Comparison of ENCODE assay signal across 37 mouse cellular contexts in the genomic region with DNA sequence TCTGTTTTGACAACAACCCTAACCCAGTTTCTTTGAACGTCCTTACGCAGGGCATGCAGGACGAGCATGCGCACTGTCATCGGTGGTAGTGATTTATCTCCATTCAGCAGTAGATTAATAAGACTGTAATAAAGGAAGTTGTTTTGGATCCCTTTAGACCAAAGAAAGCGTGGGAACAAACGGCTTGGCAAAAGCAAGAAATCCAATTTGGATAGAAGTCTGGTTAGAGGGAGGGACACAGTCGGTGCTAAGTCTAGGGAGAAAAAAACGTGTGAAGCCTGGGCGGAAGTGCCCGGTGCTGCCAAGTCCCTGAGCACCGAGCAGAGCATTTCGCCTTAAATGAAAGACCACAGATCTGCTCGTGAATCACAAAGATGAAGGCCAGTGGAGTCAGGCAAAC. TPM values are rescaled to one million over a fixed set of nuclear protein-coding genes. Genes with fewer than 3 reads are reported as not detected.
A peak's percentile ranks its signal among the peaks of the same experiment; 100 is the strongest.
DNase-seq lines count a peak whose midpoint lies in the region; ATAC-seq and TF ChIP-seq lines count a peak whose summit lies in the region.
"Had no signal": no experiment of that assay in that cellular context is flagged by ENCODE, and none has a peak within 500 bp of the region (broad histone marks: within the 10 kb centered on the region; RNA-seq: fewer than 3 reads in every experiment).

No protein-coding gene starts in this region.

- no peak for TF ChIP-seq EP300 in stomach, postnatal 0 days (optimal IDR thresholded peaks at IDR 0.05)

- H3K9ac ChIP-seq in stomach, postnatal 0 days (ENCODE audit: low read length): no peak overlapping the region
- H3K9ac ChIP-seq: embryonic facial prominence, embryonic 13.5 days; heart, embryonic 15.5 days; hindbrain, embryonic 12.5 days; liver, embryonic 14.5 days; midbrain, embryonic 13.5 days; neural tube, embryonic 13.5 days had no signal

- TF ChIP-seq CTCF in layer of hippocampus, adult 2 months (conservative IDR thresholded peaks at IDR 0.05): no peak
- no peak for TF ChIP-seq CTCF in stomach, postnatal 0 days (IDR thresholded peaks at IDR 0.05; ENCODE audit: low read depth)

- H3K4me1 ChIP-seq in stomach, postnatal 0 days (replicated peaks; ENCODE audit: control insufficient read depth, insufficient read depth): no peaks in the 10 kb centered on the region
- H3K4me1 ChIP-seq: embryonic facial prominence, embryonic 13.5 days; forebrain, embryonic 10.5 days; heart, embryonic 10.5 days; heart, embryonic 15.5 days; hindbrain, embryonic 12.5 days; midbrain, embryonic 13.5 days had no signal

- no peak for DNase-seq in frontal cortex, postnatal 10 days (ENCODE audit: low spot score in 2 of 2)
- peak in 1 of 2 experiments; percentile 46 for DNase-seq in layer of hippocampus, adult 2 months (ENCODE audit: low spot score in 2 of 2)
- no peak for DNase-seq in layer of hippocampus, adult 9-10 months (ENCODE audit: low spot score)
- DNase-seq in right cerebral cortex, adult 2 months (ENCODE audit: low spot score in 2 of 2): peak; percentile 31 to 38
- DNase-seq in right cerebral cortex, postnatal 4 days: no peak
- peak; percentile 19 for DNase-seq in right cerebral cortex, postnatal 25 days
- no peak for DNase-seq in stomach, postnatal 0 days (ENCODE audit: low spot score)
- DNase-seq: adrenal gland, postnatal 14 days; cerebellum, adult 18-20 months; cerebellum, postnatal 10 days; gastrocnemius, postnatal 10 days; heart, postnatal 36 days; kidney, adult 8-10 months; kidney, postnatal 4 days; liver; lung, adult 2 months; lung, postnatal 10 days; thymus, adult 18-20 months; thymus, postnatal 25 days had no signal

- peak overlapping the region; percentile 4; the same call in 1 of the 2 replicates for H3K4me3 ChIP-seq in layer of hippocampus, adult 2 months
- H3K4me3 ChIP-seq in stomach, postnatal 0 days (ENCODE audit: low read depth, low read length): no peak overlapping the region
- H3K4me3 ChIP-seq: embryonic facial prominence, embryonic 13.5 days; forebrain, embryonic 10.5 days; heart, embryonic 10.5 days; heart, embryonic 15.5 days; hindbrain, embryonic 12.5 days; midbrain, embryonic 13.5 days; neural tube, embryonic 13.5 days had no signal

- H3K27ac ChIP-seq in layer of hippocampus, adult 2 months: peak overlapping the region; percentile 55; the same call in 1 of the 2 replicates
- H3K27ac ChIP-seq in stomach, postnatal 0 days (replicated peaks): no peak overlapping the region
- H3K27ac ChIP-seq: embryonic facial prominence, embryonic 13.5 days; forebrain, embryonic 10.5 days; heart, embryonic 10.5 days; heart, embryonic 15.5 days; hindbrain, embryonic 12.5 days; hindbrain, postnatal 0 days; kidney, postnatal 0 days; liver, embryonic 14.5 days; macrophage; midbrain, embryonic 13.5 days; neural tube, embryonic 13.5 days had no signal

- H3K4me2 ChIP-seq in stomach, postnatal 0 days (replicated peaks; ENCODE audit: low read depth): no peak overlapping the region
- H3K4me2 ChIP-seq: embryonic facial prominence, embryonic 13.5 days; heart, embryonic 15.5 days; hindbrain, embryonic 12.5 days; midbrain, embryonic 13.5 days; neural tube, embryonic 13.5 days had no signal

- WGBS in stomach, postnatal 0 days: 74% methylated on average over 14 of the region's 14 CpGs

- peak; percentile 93 for ATAC-seq in frontal cortex, adult (ENCODE audit: low TSS enrichment)
- no peak for ATAC-seq in stomach, postnatal 0 days (ENCODE audit: low FRiP score, low TSS enrichment)
- ATAC-seq: forebrain, embryonic 16.5 days; hindbrain, postnatal 0 days; intestine, embryonic 16.5 days; midbrain, embryonic 13.5 days had no signal

- no peaks in the 10 kb centered on the region for H3K27me3 ChIP-seq in stomach, postnatal 0 days (ENCODE audit: control insufficient read depth, insufficient read depth, low read length)
- H3K27me3 ChIP-seq: embryonic facial prominence, embryonic 13.5 days; heart, embryonic 15.5 days; hindbrain, embryonic 12.5 days; midbrain, embryonic 13.5 days; neural tube, embryonic 13.5 days had no signal

- no peaks in the 10 kb centered on the region for H3K9me3 ChIP-seq in stomach, postnatal 0 days (ENCODE audit: control insufficient read depth, low read length)
- H3K9me3 ChIP-seq: embryonic facial prominence, embryonic 13.5 days; forebrain, embryonic 10.5 days; heart, embryonic 10.5 days; heart, embryonic 15.5 days; hindbrain, embryonic 12.5 days; midbrain, embryonic 13.5 days; neural tube, embryonic 13.5 days had no signal

- no peaks in the 10 kb centered on the region for H3K36me3 ChIP-seq in stomach, postnatal 0 days (ENCODE audit: control insufficient read depth, insufficient read depth, low read length)
- H3K36me3 ChIP-seq: embryonic facial prominence, embryonic 13.5 days; forebrain, embryonic 10.5 days; G1E; heart, embryonic 10.5 days; heart, embryonic 15.5 days; hindbrain, embryonic 12.5 days; midbrain, embryonic 13.5 days; neural tube, embryonic 13.5 days had no signal

RNA-seq across cellular contexts. Expression of a gene that starts 57.4 kb away (rescaled TPM):
- total RNA-seq in layer of hippocampus, adult 2 months (2021): not detected
- polyA plus RNA-seq in stomach, postnatal 0 days (2015; fragmentation: Nextera tagmentation; extraction: Ambion mirVana): 0.23 and 0.28 TPM in 2 replicates
- total RNA-seq: adrenal gland, postnatal 14 days; gastrocnemius, postnatal 10 days; heart, postnatal 36 days; hindbrain, postnatal 0 days; layer of hippocampus, postnatal 36 days; megakaryocyte-erythroid progenitor cell, adult 5-6 weeks had no signal
- polyA plus RNA-seq: G1E; macrophage; small intestine, adult 2 months had no signal

Comparison
In these comparisons a context has a peak if more than half of its experiments do, and no peak if none do; other contexts are left out.
1. DNase-seq: peak in right cerebral cortex, adult 2 months (2 of 2) and right cerebral cortex, postnatal 25 days (single experiment); none in frontal cortex, postnatal 10 days (0 of 2), layer of hippocampus, adult 9-10 months (single experiment), right cerebral cortex, postnatal 4 days (single experiment) and stomach, postnatal 0 days (single experiment).